Mouse (Mus musculus): Measurements from ENCODE around the gene Fto.

Gene Fto

DNA sequence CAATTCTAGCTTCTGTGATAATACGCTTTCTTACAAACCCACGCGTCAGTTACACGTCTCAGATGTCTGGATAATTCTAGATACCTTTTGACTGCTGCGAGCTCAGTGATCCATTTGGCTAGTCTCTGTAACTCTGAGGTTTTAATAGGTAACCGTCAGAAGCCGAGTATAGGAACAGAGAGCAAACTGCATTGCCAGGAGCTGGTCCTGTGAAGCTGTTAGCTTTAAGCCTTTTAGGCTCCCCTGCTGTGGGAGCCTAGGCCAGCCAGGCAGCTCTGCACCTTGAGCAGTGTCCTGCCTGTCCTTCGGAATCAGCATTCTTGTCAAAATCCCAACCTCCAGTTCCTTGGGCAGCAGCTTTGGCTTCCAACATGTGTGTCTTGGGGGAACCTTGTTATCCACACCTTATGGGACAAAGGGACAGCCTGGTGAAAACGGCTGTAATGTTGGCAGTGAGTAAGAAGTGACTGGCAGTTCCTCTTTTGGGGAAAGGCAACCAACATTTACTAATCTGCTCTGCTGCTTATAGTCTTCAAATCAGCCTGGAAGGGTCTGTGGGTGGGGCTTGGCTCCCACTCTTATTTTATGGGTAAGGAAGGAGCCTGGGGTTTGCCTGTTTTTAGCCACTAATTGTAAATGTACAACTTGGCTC is 77.2 kb downstream of the Fto start:
- DNase-seq (ENCODE audit: low read depth, low spot score) = no peak

DNA sequence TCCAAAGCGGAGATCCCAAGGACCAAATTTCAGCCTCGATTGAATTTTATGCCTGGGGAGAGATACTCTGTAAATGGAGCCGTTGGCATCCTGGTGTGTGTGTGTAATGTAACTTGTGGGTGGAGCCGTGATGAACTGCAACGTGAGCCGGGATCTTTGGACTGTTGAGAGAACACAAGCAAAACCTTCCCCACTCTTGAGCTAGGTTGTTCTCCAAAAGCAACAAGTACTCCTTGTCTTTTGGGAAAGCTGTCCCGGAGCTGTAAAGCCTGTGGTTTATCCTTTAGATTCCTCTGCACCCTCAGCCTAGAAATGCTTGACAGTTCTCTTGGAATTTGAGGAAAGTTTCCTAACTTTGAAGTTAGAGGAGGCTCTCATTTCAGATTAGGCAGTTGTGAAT is 78.9 kb downstream of the Fto start:
- DNase-seq (ENCODE audit: low read depth, low spot score) = no peak

GRCm38 (mm10) chr8:91395340-91396055 is 82.2 kb downstream of the Fto start:
- peak; percentile 42 for DNase-seq (ENCODE audit: low read depth, low spot score)

- no peak for DNase-seq (ENCODE audit: low read depth, low spot score)
Measured at GRCm38 (mm10) chr8:91398053-91398452, 84.7 kb downstream of the Fto start.

DNA sequence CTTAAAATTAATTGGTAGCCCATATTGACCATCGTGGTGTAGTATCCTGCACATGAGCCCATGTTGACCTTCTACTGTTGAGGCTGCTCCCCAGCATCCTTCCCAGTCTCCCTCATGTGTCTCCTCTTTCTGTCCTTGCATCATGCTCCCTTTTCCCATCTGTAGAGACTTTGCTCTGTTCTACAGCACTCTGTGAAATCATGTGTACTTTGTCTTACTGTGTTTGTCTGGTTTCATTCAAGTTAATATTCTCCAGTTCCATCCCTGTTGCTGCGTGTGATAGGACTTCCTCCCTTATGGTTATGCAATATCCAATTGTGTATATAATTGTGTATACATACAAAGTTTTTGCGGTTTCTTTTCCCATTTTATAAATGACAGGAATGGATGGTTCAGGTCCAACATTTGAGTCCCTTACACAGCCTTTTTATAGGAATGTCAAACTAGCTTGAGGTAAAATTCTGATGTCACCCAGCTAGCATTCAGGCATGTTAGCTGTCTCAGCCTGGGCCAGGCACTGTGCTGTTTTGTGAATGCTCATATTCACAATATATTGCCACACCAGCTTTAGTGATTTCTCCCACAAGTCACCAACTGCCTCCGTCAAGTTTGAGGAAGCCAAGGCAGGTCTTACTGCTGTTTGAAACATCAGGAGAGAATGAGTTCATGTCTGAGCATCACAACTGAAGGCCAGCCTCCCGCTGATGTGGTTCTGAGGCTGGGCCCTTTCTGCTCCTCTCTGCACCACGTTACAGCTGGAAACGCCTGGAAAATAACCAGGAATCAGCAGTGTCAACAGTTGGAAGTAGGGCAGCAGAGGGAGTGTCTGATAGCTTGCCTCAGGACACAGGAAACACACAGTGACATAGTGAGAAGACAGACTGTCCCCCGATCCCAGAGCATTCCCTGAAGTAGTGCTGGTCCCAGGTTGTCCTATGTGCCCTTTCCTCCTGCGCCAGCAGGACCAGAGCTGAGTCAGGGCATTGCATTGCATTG is 90.0 kb downstream of the Fto start:
- no peak for DNase-seq (ENCODE audit: low read depth, low spot score)

DNA sequence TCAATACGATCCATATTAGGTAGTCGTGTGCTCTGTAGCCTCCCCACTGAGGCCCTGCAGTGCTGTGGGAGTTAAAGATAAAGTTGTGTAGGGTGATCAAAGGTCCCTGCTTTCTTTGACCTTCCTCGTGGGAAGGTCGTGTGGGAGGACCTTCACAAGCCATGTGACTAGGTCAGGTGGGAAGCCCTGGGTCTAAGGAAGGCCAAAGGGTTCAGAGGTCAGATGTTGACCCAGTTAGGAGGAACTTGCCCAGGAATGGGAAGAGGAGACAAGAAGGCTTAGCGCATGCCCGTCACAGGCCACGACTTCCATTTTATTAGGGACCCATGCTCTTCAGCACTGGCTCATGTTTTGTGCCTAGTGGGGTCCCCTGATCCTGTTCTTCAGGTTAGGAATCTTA is 91.0 kb downstream of the Fto start:
- no peak for DNase-seq (ENCODE audit: low read depth, low spot score)

DNA sequence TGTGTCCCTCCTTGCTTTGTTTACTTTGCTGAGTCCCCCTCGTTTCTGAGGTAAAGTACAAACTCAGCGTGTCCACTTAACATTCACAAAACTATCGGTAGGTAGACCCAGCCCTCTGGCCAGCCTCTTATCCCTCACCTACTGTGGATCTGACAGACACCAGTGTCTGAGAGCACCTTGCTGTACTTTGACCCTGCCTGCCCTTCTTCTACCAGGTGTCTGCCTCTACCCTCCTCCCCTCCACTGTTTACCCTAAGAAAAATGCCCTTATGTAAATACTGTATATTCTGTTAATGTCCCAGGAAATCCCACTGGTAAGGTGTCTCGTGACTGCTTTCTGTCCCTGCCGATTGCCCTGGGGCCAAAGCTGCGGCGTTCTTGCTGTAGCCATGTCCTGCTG is 91.8 kb downstream of the Fto start:
- no peak for DNase-seq (ENCODE audit: low read depth, low spot score)

GRCm38 (mm10) chr8:91406624-91407290 is 93.4 kb downstream of the Fto start:
- DNase-seq (ENCODE audit: low read depth, low spot score) = no peak

DNA sequence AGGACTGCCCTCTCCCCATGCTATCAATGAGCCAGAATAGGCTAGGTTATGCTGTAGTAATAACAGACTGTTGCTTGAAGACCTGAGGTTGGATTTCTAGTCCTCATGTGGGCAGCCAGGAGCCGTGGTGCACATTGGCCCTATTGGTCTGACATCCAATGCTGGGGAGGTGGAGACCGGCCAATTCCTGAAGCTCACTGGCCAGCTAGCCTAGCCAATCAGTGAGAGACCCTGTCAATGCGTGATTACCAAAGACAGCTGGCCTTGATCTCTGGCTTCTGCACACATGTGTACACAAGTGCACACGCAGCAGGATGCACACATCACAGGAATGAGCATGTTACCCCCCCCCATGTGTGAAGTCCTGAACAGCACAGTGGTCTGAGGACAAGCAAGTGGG is 94.6 kb downstream of the Fto start:
- DNase-seq (ENCODE audit: low read depth, low spot score) = no peak

DNA sequence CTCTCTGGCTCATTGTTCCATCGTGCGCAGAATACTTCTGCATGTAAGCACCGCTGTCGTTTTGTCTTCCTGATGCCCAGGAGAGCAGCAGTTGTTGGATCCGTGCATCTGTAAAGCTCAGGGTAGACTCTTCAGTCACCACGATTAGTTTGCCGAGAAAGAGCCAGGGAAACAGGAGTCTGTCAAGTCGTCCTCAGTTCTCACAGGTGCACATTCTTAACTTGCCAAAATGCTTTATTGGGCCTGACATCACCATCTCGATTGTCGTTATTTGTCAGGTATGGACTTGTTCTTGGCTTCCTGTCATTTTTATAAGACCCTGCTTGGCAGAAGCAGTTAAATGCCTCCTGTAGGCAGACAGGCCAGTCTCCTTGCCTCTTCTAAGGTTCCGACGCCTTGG is 96.7 kb downstream of the Fto start:
- no peak for DNase-seq (ENCODE audit: low read depth, low spot score)

DNA sequence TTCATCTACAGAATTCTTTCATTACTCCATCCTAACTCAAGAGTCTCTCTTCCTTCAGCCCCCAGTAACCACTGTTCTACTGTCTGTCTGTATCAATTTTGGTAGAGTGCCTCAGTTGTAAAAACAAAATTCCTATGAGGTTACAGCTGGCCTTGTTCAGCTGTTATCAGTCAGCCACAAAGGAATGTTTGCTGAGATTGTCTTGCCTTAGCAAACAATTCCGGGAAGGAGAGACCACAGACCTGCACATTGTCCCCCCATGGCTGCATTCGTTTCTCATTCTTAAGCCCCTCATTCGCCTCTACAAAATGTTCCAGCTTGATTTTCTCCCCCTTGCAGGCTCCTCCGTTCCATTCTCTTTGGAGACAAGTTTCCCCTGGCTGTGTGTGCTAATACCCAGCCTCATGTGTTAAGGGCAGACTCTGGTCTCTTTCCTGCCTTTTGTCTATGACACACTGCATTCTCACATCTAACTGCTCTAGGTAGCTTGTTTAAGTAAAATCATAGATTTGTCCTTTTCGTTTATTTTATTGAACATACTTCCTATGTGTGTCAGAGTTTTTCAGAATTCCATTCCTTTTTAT is 111.3 kb downstream of the Fto start:
- DNase-seq (ENCODE audit: low read depth, low spot score) = no peak

GRCm38 (mm10) chr8:91425251-91425866 is 112.0 kb downstream of the Fto start:
- no peak for DNase-seq (ENCODE audit: low read depth, low spot score)

DNA sequence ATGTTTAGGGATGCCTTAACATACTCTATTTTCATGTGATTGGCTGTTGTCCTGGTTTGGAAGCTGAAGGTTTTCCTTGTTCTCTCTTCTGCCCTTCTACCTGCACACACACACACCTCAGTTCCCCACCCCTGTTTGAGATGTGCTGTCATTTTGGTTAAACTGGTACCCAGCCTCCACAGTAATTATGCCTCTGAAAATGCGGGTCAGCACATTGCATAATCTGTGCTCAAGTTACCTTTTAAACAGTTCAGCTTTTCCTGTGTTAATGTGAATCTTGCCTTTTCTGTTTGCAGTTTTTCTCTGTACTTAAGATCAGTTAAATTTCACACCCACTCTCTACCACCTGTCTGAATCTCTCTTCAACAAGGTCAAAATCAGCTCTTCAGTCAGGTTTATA is 113.2 kb downstream of the Fto start:
- DNase-seq (ENCODE audit: low read depth, low spot score) = no peak

GRCm38 (mm10) chr8:91430333-91430940 is 117.1 kb downstream of the Fto start:
- DNase-seq (ENCODE audit: low read depth, low spot score) = no peak

DNA sequence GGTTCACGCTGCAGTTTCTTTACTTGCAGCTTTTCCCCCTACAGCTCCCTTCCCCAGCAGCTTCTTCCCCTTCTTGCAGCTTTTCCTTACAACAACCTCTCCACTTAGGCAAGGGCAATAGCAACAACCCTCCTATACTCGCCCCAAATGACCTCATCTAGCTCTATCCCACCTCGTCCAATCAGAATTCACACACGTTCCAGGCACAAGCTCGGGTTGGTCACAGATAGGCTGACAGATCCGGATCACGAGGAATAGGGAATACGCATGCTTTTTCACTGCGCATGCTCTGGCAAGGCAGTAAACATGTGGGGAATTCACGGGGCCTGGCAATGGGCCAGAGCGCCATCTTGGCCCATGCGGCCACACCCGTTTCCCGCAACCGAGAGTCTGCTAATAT is 122.7 kb downstream of the Fto start:
- no peak for DNase-seq (ENCODE audit: low read depth, low spot score)

GRCm38 (mm10) chr8:91443911-91444310 is 130.6 kb downstream of the Fto start:
- DNase-seq (ENCODE audit: low read depth, low spot score) = no peak

DNA sequence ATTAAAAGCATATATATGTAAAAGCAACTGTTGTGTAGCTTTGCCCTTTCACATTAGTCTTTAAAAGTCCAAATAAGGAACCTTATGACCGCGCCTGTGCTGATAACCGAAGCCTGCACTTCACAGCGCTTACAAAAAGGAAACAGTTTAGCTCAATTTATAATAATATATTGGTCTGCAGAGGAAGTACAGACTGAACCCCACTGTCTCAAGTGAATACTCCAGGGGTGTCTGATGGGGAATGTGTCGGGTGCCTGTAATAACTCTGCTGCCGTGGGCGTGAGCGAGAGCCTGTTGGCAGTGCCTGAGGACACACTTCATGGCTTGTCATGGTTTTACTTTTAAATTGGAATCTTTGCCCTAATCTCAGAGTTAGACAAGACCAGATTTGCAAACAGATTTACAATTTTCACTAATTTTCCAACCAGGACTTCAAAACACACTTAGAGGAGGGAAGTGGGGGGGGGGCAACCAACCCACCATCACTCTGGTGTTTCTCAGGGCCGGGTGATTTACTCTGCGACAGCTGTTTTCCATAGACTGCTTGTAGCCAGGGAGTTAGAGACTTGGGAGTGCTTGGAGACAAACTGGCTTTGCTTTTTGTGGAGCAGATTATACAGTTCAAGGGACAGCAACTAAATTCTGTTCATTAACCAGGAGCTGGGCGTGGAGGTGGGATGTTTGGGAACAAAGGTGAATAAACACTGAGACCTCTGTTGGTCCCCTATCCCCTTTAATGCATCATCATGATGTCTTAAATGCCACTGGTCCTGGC is 131.5 kb downstream of the Fto start:
- no peak for DNase-seq (ENCODE audit: low read depth, low spot score)

GRCm38 (mm10) chr8:91445516-91445915 is 132.2 kb downstream of the Fto start:
- DNase-seq (ENCODE audit: low read depth, low spot score) = no peak

- DNase-seq (ENCODE audit: low read depth, low spot score) = no peak
Measured at GRCm38 (mm10) chr8:91446008-91446407, 132.7 kb downstream of the Fto start.
